Comparison of ENCODE assay signal across 15 mouse cellular contexts in genomic region chr1:187785226-187785625, GRCm38 (mm10).
DNase-seq lines count a peak whose midpoint lies in the region.
"Had no signal": no experiment of that assay in that cellular context is flagged by ENCODE, and none has a peak within 500 bp of the region (broad histone marks: within the 10 kb centered on the region; RNA-seq: fewer than 3 reads in every experiment).

No protein-coding gene starts in this region.

- DNase-seq in frontal cortex, adult 2 months (ENCODE audit: extremely low spot score in 1 of 2, low spot score in 1 of 2): peak; percentile 50 to 84
- DNase-seq in frontal cortex, postnatal 10 days (ENCODE audit: low spot score in 2 of 2): no peak
- DNase-seq in right cerebral cortex, adult 2 months (ENCODE audit: low spot score in 2 of 2): peak; percentile 35 to 36
- DNase-seq in right cerebral cortex, postnatal 14 days: no peak
- DNase-seq in left cerebral cortex, postnatal 14 days (ENCODE audit: low spot score in 2 of 2): peak; percentile 56 to 70
- no peak for DNase-seq in gastrocnemius, postnatal 10 days
- DNase-seq in thymus, postnatal 14 days: no peak
- no peak for DNase-seq in kidney, postnatal 4 days
- DNase-seq: adrenal gland, adult 8-10 months; cerebellum, postnatal 10 days; heart, postnatal 14 days; kidney, adult 11 months; lung, adult 2 months; lung, postnatal 36 days; thymus, adult 18-20 months had no signal

- intact Hi-C loops in left cerebral cortex, postnatal 14 days (cut with DNase I): no loop called here

Comparison
In these comparisons a context has a peak if more than half of its experiments do, and no peak if none do; other contexts are left out.
1. DNase-seq: peak in frontal cortex, adult 2 months (2 of 2), right cerebral cortex, adult 2 months (2 of 2) and left cerebral cortex, postnatal 14 days (2 of 2); none in frontal cortex, postnatal 10 days (0 of 2), right cerebral cortex, postnatal 14 days (single experiment), gastrocnemius, postnatal 10 days (single experiment), thymus, postnatal 14 days (single experiment) and kidney, postnatal 4 days (0 of 2).